Mouse (Mus musculus) heart, postnatal 0 days (tissue): ENCODE results near the gene Baz2b.
A peak's percentile ranks its signal among the peaks of the same experiment; 100 is the strongest.

ENCODE experiments used
- CTCF ChIP-seq: IDR thresholded peaks from 2 replicates; pipeline ENCODE4 v1.5.1; 2016; ENCODE audit warnings: antibody characterized with exemption, control low read depth, low read depth
- EP300 ChIP-seq: IDR thresholded peaks from 2 replicates; pipeline ENCODE4 v1.6.1; 2016; ENCODE audit warnings: antibody characterized with exemption, low read depth

DNA sequence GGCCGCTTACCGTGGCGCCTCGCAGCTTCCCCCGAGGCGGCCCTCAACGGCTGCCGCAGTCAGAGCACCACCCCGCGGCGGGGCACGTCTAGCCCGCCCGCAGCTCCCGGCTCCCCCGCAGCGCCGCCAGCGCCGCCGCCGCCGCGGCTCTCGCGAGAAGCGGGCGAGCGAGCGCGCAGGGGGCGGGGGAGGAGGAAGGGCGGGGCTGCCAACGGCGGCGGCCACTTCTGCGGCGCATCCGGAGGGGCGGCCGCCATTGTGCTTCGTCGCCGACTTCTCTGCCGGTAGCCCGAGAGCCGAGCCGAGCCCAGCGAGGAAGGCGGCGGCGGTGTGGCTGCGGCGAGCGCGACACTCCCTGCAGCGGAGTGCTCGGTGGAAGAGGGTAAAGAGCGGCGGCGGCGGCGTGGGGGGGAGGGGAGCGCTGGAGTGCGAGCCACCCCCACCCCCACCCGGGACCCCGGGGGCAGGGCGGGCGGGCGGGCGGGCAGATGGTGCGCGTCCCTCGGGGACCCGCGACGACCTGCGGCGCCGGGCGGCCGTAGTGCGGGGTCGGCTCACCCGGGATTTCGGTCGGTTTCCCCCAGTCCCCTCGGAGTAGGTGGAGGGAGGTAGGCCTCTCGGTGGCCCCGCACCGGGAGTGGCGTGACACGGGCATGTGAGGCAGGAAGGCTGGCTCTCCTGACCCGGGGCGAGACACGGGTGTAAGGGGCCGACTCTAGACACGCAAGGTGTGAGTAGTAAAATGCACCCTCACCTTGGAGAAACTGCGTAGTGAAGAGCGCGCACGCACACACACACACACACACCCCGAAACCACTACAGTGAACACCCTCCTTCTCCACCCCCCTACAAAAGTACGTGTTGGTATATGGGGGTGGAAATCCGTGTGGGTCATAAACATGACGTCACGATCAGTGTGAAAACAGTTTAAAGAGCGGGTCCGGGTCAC is at the start of gene Baz2b, which contains the start of gene March7:
- TF ChIP-seq EP300 (0 out of 2 replicates have a peak, but pooled peaks have one; percentile 56), CTCF (peak; percentile 19)
